Mouse (Mus musculus) liver, embryonic 11.5 days (tissue): ENCODE measurements around the gene Gatm. TPM values are rescaled to one million over a fixed set of nuclear protein-coding genes. Genes with fewer than 3 reads are reported as not detected.

ENCODE experiments used
- ATAC-seq: fragments of 200-750 bp; cut with Nextera tagmentation; replicated peaks from 2 replicates; pipeline ENCODE4 v1.8.0; 2017; ENCODE audit warnings: moderate number of reproducible peaks, mild to moderate bottlenecking, moderate TSS enrichment, moderate library complexity; ENCODE audit not compliant: low FRiP score
- DNase-seq: peaks from one replicate; pipeline ENCODE4 v3.0.0-alpha.2; 2017; ENCODE audit warnings: low spot score
- H3K27ac ChIP-seq: fragments of 300-500 bp; sonication (generic); 2 replicates; pipeline ENCODE4 v1.5.1; 2014; ENCODE audit warnings: mild to moderate bottlenecking, low read depth, low read length, control low read depth
- H3K27me3 ChIP-seq: fragments of 300-500 bp; sonication (generic); replicated peaks from 2 replicates; pipeline ENCODE4 v1.6.1; 2014; ENCODE audit warnings: low read length, mixed read lengths; ENCODE audit not compliant: control insufficient read depth, insufficient read depth
- H3K36me3 ChIP-seq: fragments of 300-500 bp; sonication (generic); 2 replicates; pipeline ENCODE4 v1.6.1; 2014; ENCODE audit warnings: mild to moderate bottlenecking, low read length, moderate library complexity, mixed read lengths; ENCODE audit not compliant: control insufficient read depth, insufficient read depth
- H3K4me1 ChIP-seq: fragments of 300-500 bp; sonication (generic); replicated peaks from 2 replicates; pipeline ENCODE4 v1.6.1; 2014; ENCODE audit warnings: low read length, mixed read lengths; ENCODE audit not compliant: control insufficient read depth, insufficient read depth
- H3K4me2 ChIP-seq: fragments of 300-500 bp; sonication (generic); 2 replicates; pipeline ENCODE4 v1.6.1; 2014; ENCODE audit warnings: mild to moderate bottlenecking, control low read depth, moderate library complexity
- H3K4me3 ChIP-seq: fragments of 300-500 bp; sonication (generic); 2 replicates; pipeline ENCODE4 v1.5.1; 2014; ENCODE audit warnings: low read depth, low read length, control low read depth
- H3K9ac ChIP-seq: fragments of 300-500 bp; sonication (generic); 2 replicates; pipeline ENCODE4 v1.6.1; 2014; ENCODE audit warnings: low read depth, low read length, control low read depth
- H3K9me3 ChIP-seq: fragments of 300-500 bp; sonication (generic); 2 replicates; pipeline ENCODE4 v1.6.1; 2016; ENCODE audit warnings: low read length, inconsistent platforms, mixed read lengths; ENCODE audit not compliant: control insufficient read depth
- WGBS: fragments of 180-500 bp; shearing (Covaris S2); extraction: QIAGEN DNeasy Blood & Tissue Kit; methylation state at CpG from one replicate; pipeline ENCODE4 v1.1.7; 2014; 5-methylcytosine and 5-hydroxymethylcytosine counted together
- polyA plus RNA-seq: library from polyadenylated mRNA; unstranded; fragments of >200 nt; fragmentation: Nextera tagmentation; extraction: Ambion mirVana; gene quantifications from 2 replicates; pipeline ENCODE4 v1.2.1, GENCODE M21; 2014

Gene Gatm
- polyA plus RNA-seq, 1 experiment from 2014 or later, result 24.5 TPM

GRCm38 (mm10) chr2:122637526-122637997 is 26.5 kb upstream of the Gatm start:
- Histone ChIP-seq H3K4me1 (no peaks in the 10 kb centered on the region), H3K36me3 (0 out of 2 replicates have a peak, but pooled peaks cover 4% of the 10 kb centered on the region), H3K4me2 (peak overlapping the region; percentile 58), H3K9me3 (no peaks in the 10 kb centered on the region), H3K4me3 (peak overlapping the region; percentile 34), H3K27ac (no peak overlapping the region), H3K9ac (no peak overlapping the region), H3K27me3 (no peaks in the 10 kb centered on the region; the same call in 1 of the 2 replicates)
- DNase-seq (peak; percentile 69), ATAC-seq (peak; percentile 72)
- WGBS, result 2% methylated on average over 36 of the region's 36 CpGs

- Histone ChIP-seq H3K9ac (no peak within 1 kb of the TSS), H3K4me2 (peak within 1 kb of the TSS; percentile 58)
- WGBS, result 48% methylated on average over 3 of the region's 3 CpGs
Measured at GRCm38 (mm10) chr2:122636686-122637085, 25.6 kb upstream of the Gatm start, which contains the start of gene AA467197. AA467197 (plus strand) TSS chr2:122636986.

GRCm38 (mm10) chr2:122631226-122631801 is 20.2 kb upstream of the Gatm start:
- H3K4me1 ChIP-seq, result peaks cover 5% of the 10 kb centered on the region
- H3K4me3 ChIP-seq, result peak overlapping the region; percentile 82
- H3K4me2 ChIP-seq, result peak overlapping the region; percentile 80
- H3K36me3 ChIP-seq, result 0 out of 2 replicates have a peak, but pooled peaks cover 4% of the 10 kb centered on the region
- peak overlapping the region; percentile 77; the same call in 1 of the 2 replicates for H3K27ac ChIP-seq
- H3K27me3 ChIP-seq, result no peaks in the 10 kb centered on the region
- peak overlapping the region; percentile 89 for H3K9ac ChIP-seq
- H3K9me3 ChIP-seq, result no peaks in the 10 kb centered on the region
- DNase-seq, result peak; percentile 77
- WGBS, result under 1% methylated on average over 53 of the region's 53 CpGs
- peak; percentile 60 for ATAC-seq

More at GRCm38 (mm10) chr2:122636686-122637085, 25.6 kb upstream of the Gatm start, which contains the start of gene AA467197:
- Histone ChIP-seq H3K27ac (no peak within 1 kb of the TSS), H3K9me3 (no peaks in the 10 kb centered on the region), H3K27me3 (no peaks in the 10 kb centered on the region; the same call in 1 of the 2 replicates), H3K36me3 (0 out of 2 replicates have a peak, but pooled peaks cover 4% of the 10 kb centered on the region), H3K4me1 (peaks cover 2% of the 10 kb centered on the region), H3K4me3 (peak within 1 kb of the TSS; percentile 34)
- ATAC-seq (no peak), DNase-seq (no peak)

GRCm38 (mm10) chr2:122630465-122631225 is 19.5 kb upstream of the Gatm start:
- DNase-seq, result peak; percentile 79
- Histone ChIP-seq H3K4me1 (peaks cover 5% of the 10 kb centered on the region), H3K4me2 (peak overlapping the region; percentile 80), H3K36me3 (0 out of 2 replicates have a peak, but pooled peaks cover 4% of the 10 kb centered on the region), H3K9me3 (no peaks in the 10 kb centered on the region), H3K27me3 (no peaks in the 10 kb centered on the region), H3K9ac (peak overlapping the region; percentile 89), H3K27ac (peak overlapping the region; percentile 77), H3K4me3 (peak overlapping the region; percentile 82)
- WGBS, result under 1% methylated on average over 74 of the region's 75 CpGs
- ATAC-seq, result peak; percentile 79

- no peak overlapping the region for H3K9ac ChIP-seq
- H3K27ac ChIP-seq, result no peak overlapping the region
- DNase-seq, result no peak
- 0 out of 2 replicates have a peak, but pooled peaks cover 4% of the 10 kb centered on the region for H3K36me3 ChIP-seq
- H3K27me3 ChIP-seq, result no peaks in the 10 kb centered on the region
- peak overlapping the region; percentile 80 for H3K4me2 ChIP-seq
- H3K9me3 ChIP-seq, result no peaks in the 10 kb centered on the region
- peak overlapping the region; percentile 82 for H3K4me3 ChIP-seq
- ATAC-seq, result no peak
- peaks cover 5% of the 10 kb centered on the region for H3K4me1 ChIP-seq
- 65% methylated on average over 6 of the region's 6 CpGs for WGBS
Measured at GRCm38 (mm10) chr2:122629871-122630270, 18.8 kb upstream of the Gatm start.

GRCm38 (mm10) chr2:122628976-122629375 is 17.9 kb upstream of the Gatm start:
- WGBS, result under 1% methylated on average over 7 of the region's 7 CpGs
- DNase-seq (peak; percentile 45), ATAC-seq (no peak)
- Histone ChIP-seq H3K27ac (no peak overlapping the region), H3K4me2 (no peak overlapping the region), H3K9ac (no peak overlapping the region), H3K27me3 (no peaks in the 10 kb centered on the region), H3K9me3 (no peaks in the 10 kb centered on the region), H3K36me3 (0 out of 2 replicates have a peak, but pooled peaks cover 4% of the 10 kb centered on the region), H3K4me3 (no peak overlapping the region), H3K4me1 (peaks cover 5% of the 10 kb centered on the region)

GRCm38 (mm10) chr2:122625930-122626329 is 14.8 kb upstream of the Gatm start:
- Histone ChIP-seq H3K27ac (no peak overlapping the region), H3K36me3 (no peaks in the 10 kb centered on the region), H3K9ac (no peak overlapping the region), H3K4me3 (no peak overlapping the region), H3K9me3 (no peaks in the 10 kb centered on the region), H3K27me3 (no peaks in the 10 kb centered on the region), H3K4me2 (no peak overlapping the region), H3K4me1 (no peaks in the 10 kb centered on the region)
- no peak for DNase-seq
- WGBS, result 59% methylated on average over 7 of the region's 7 CpGs
- ATAC-seq, result no peak

GRCm38 (mm10) chr2:122621337-122622110 is 10.4 kb upstream of the Gatm start:
- no peak for DNase-seq
- H3K36me3 ChIP-seq, result no peaks in the 10 kb centered on the region
- no peak for ATAC-seq
- H3K9ac ChIP-seq, result no peak overlapping the region
- no peak overlapping the region for H3K27ac ChIP-seq
- 81% methylated on average over 7 of the region's 9 CpGs for WGBS
- no peaks in the 10 kb centered on the region for H3K4me1 ChIP-seq
- H3K9me3 ChIP-seq, result no peaks in the 10 kb centered on the region
- no peak overlapping the region for H3K4me3 ChIP-seq
- no peak overlapping the region for H3K4me2 ChIP-seq
- H3K27me3 ChIP-seq, result no peaks in the 10 kb centered on the region
